30 mouse cellular contexts compared by ENCODE assay signal in genomic region chr3:97860820-97861451, GRCm38 (mm10). TPM values are rescaled to one million over a fixed set of nuclear protein-coding genes. Genes with fewer than 3 reads are reported as not detected.
DNase-seq lines count a peak whose midpoint lies in the region; ATAC-seq and TF ChIP-seq lines count a peak whose summit lies in the region.
"Had no signal": no experiment of that assay in that cellular context is flagged by ENCODE, and none has a peak within 500 bp of the region (broad histone marks: within the 10 kb centered on the region; RNA-seq: fewer than 3 reads in every experiment).

No protein-coding gene starts in this region.

- no peaks in the 10 kb centered on the region for H3K9me3 ChIP-seq in forebrain, embryonic 14.5 days (replicated peaks; ENCODE audit: control insufficient read depth, low read length)
- no peaks in the 10 kb centered on the region for H3K9me3 ChIP-seq in forebrain, embryonic 12.5 days
- H3K9me3 ChIP-seq: embryonic facial prominence, embryonic 12.5 days; hindbrain, embryonic 12.5 days; intestine, embryonic 15.5 days; limb, embryonic 12.5 days; liver, embryonic 15.5 days; midbrain, embryonic 10.5 days; midbrain, embryonic 15.5 days had no signal

- H3K4me3 ChIP-seq in forebrain, embryonic 14.5 days (ENCODE audit: low read depth, low read length) = no peak overlapping the region
- no peak overlapping the region for H3K4me3 ChIP-seq in forebrain, embryonic 12.5 days (replicated peaks)
- H3K4me3 ChIP-seq in heart, adult 2 months = no peak overlapping the region
- H3K4me3 ChIP-seq: embryonic facial prominence, embryonic 12.5 days; hindbrain, embryonic 12.5 days; intestine, embryonic 15.5 days; limb, embryonic 12.5 days; liver, embryonic 15.5 days; midbrain, embryonic 10.5 days; midbrain, embryonic 15.5 days had no signal

- TF ChIP-seq POLR2A in heart, adult 2 months (IDR thresholded peaks at IDR 0.05; ENCODE audit: insufficient read depth, low read depth, low read length) = no peak

- H3K9ac ChIP-seq in forebrain, embryonic 14.5 days (ENCODE audit: low read length) = no peak overlapping the region
- H3K9ac ChIP-seq in forebrain, embryonic 12.5 days = no peak overlapping the region
- no peak overlapping the region for H3K9ac ChIP-seq in heart, adult 2 months (ENCODE audit: low read depth, low read length)
- H3K9ac ChIP-seq: embryonic facial prominence, embryonic 12.5 days; hindbrain, embryonic 12.5 days; intestine, embryonic 15.5 days; limb, embryonic 12.5 days; liver, embryonic 15.5 days; lung, embryonic 14.5 days; midbrain, embryonic 15.5 days had no signal

- H3K4me2 ChIP-seq in forebrain, embryonic 14.5 days (ENCODE audit: low read length) = no peak overlapping the region
- no peak overlapping the region for H3K4me2 ChIP-seq in forebrain, embryonic 12.5 days
- H3K4me2 ChIP-seq: embryonic facial prominence, embryonic 12.5 days; heart, embryonic 11.5 days; hindbrain, embryonic 12.5 days; intestine, embryonic 15.5 days; limb, embryonic 12.5 days; liver, embryonic 15.5 days; lung, embryonic 14.5 days; midbrain, embryonic 15.5 days had no signal

- H3K79me2 ChIP-seq in heart, adult 2 months (replicated peaks; ENCODE audit: control insufficient read depth, insufficient read depth, low read length) = 0 out of 2 replicates have a peak, but pooled peaks cover 2% of the 10 kb centered on the region

- intact Hi-C loops in heart, adult 2 months (cut with DNase I) = no loop called here

- WGBS in forebrain, embryonic 14.5 days = 86% methylated on average over 7 of the region's 7 CpGs
- WGBS in forebrain, embryonic 12.5 days = 84% methylated on average over 7 of the region's 7 CpGs
- 78% methylated on average over 7 of the region's 7 CpGs for WGBS in heart, adult 2 months

- DNase-seq in cerebellum, postnatal 10 days = no peak
- peak; percentile 40 for DNase-seq in forebrain, embryonic 14.5 days (ENCODE audit: low spot score)
- peak; percentile 42 for DNase-seq in heart, adult 11 months
- no peak for DNase-seq in heart, adult 2 months
- no peak for DNase-seq in adrenal gland, postnatal 25 days
- DNase-seq: adrenal gland, adult 8-10 months; embryo, embryonic 11 days; gastrocnemius, postnatal 14 days; heart, postnatal 36 days; kidney, adult 2 months; kidney, postnatal 4 days; layer of hippocampus, adult 9-11 months; lung, embryonic 14.5 days; lung, postnatal 14 days; right cerebral cortex, adult 18-20 months; spleen, adult 18-20 months; thymus, postnatal 14 days had no signal

- H3K27ac ChIP-seq in forebrain, embryonic 14.5 days (ENCODE audit: low read depth, low read length) = no peak overlapping the region
- H3K27ac ChIP-seq in forebrain, embryonic 12.5 days = no peak overlapping the region
- no peak overlapping the region for H3K27ac ChIP-seq in heart, adult 2 months
- H3K27ac ChIP-seq: embryonic facial prominence, embryonic 12.5 days; hindbrain, embryonic 12.5 days; hindbrain, postnatal 0 days; intestine, embryonic 15.5 days; kidney, postnatal 0 days; limb, embryonic 12.5 days; liver, embryonic 15.5 days; midbrain, embryonic 10.5 days; midbrain, embryonic 15.5 days had no signal

- H3K36me3 ChIP-seq in forebrain, embryonic 14.5 days (ENCODE audit: control insufficient read depth, insufficient read depth, low read length) = no peaks in the 10 kb centered on the region
- H3K36me3 ChIP-seq in forebrain, embryonic 12.5 days (replicated peaks) = no peaks in the 10 kb centered on the region
- H3K36me3 ChIP-seq in heart, adult 2 months (ENCODE audit: control insufficient read depth, insufficient read depth, low read length) = peaks cover 2% of the 10 kb centered on the region
- H3K36me3 ChIP-seq: embryonic facial prominence, embryonic 12.5 days; hindbrain, embryonic 12.5 days; intestine, embryonic 15.5 days; limb, embryonic 12.5 days; liver, embryonic 15.5 days; midbrain, embryonic 10.5 days; midbrain, embryonic 15.5 days had no signal

- ATAC-seq in cerebellum, adult (ENCODE audit: insufficient number of reproducible peaks, low FRiP score, low TSS enrichment) = 0 out of 2 replicates have a peak, but pooled peaks have one; percentile 15
- ATAC-seq in forebrain, embryonic 14.5 days = no peak
- ATAC-seq in forebrain, embryonic 12.5 days (ENCODE audit: low FRiP score) = no peak
- ATAC-seq: hindbrain, postnatal 0 days; intestine, embryonic 15.5 days; midbrain, embryonic 15.5 days had no signal

- TF ChIP-seq CTCF in heart, adult 2 months (IDR thresholded peaks at IDR 0.05) = no peak

- H3K4me1 ChIP-seq in forebrain, embryonic 14.5 days (ENCODE audit: control insufficient read depth, insufficient read depth, low read length) = no peaks in the 10 kb centered on the region
- H3K4me1 ChIP-seq in forebrain, embryonic 12.5 days = no peaks in the 10 kb centered on the region
- H3K4me1 ChIP-seq in heart, adult 2 months (ENCODE audit: control insufficient read depth, insufficient read depth, low read length) = no peaks in the 10 kb centered on the region
- H3K4me1 ChIP-seq: embryonic facial prominence, embryonic 12.5 days; hindbrain, embryonic 12.5 days; intestine, embryonic 15.5 days; limb, embryonic 12.5 days; liver, embryonic 15.5 days; midbrain, embryonic 10.5 days; midbrain, embryonic 15.5 days had no signal

- H3K27me3 ChIP-seq in forebrain, embryonic 14.5 days (replicated peaks; ENCODE audit: control insufficient read depth, insufficient read depth, low read length) = no peaks in the 10 kb centered on the region
- peaks cover 8% of the 10 kb centered on the region for H3K27me3 ChIP-seq in forebrain, embryonic 12.5 days
- H3K27me3 ChIP-seq in heart, adult 2 months (ENCODE audit: control insufficient read depth, insufficient read depth, low read length) = no peaks in the 10 kb centered on the region
- H3K27me3 ChIP-seq: CH12.LX; intestine, embryonic 15.5 days; liver, embryonic 15.5 days; midbrain, embryonic 15.5 days had no signal

- TF ChIP-seq EP300 in heart, adult 2 months (IDR thresholded peaks at IDR 0.05; ENCODE audit: insufficient read depth, low read depth, low read length) = no peak

RNA-seq across cellular contexts. Expression of gene Pde4dip, which starts 27.6 kb away (rescaled TPM):
- polyA plus RNA-seq in forebrain, embryonic 14.5 days (2014; fragmentation: Nextera tagmentation; extraction: Ambion mirVana) = 50.6 and 62.8 TPM in 2 replicates
- 35.7 and 39.3 TPM in 2 replicates for polyA plus RNA-seq in forebrain, embryonic 12.5 days (2016; fragmentation: Nextera tagmentation; extraction: Ambion mirVana)
- 1,000 to 10,000 TPM; 1,629 to 1,897 TPM for total RNA-seq in heart, adult 2 months (2021)
- 1,061 and 1,297 TPM in 2 replicates for polyA plus RNA-seq in heart, adult 2 months (2012; rRNA removed)
- 21.6 and 23.6 TPM in 2 replicates for total RNA-seq in adrenal gland, postnatal 25 days (2021)

RNA-seq across cellular contexts. Expression of gene Sec22b, which starts 40.1 kb away (rescaled TPM):
- polyA plus RNA-seq in forebrain, embryonic 14.5 days (2014; fragmentation: Nextera tagmentation; extraction: Ambion mirVana) = 124 and 130 TPM in 2 replicates
- 104 and 107 TPM in 2 replicates for polyA plus RNA-seq in forebrain, embryonic 12.5 days (2016; fragmentation: Nextera tagmentation; extraction: Ambion mirVana)
- 10 to 100 TPM; 44.9 to 51.8 TPM for total RNA-seq in heart, adult 2 months (2021)
- polyA plus RNA-seq in heart, adult 2 months (2012; rRNA removed) = 17.6 and 36.3 TPM in 2 replicates
- total RNA-seq in adrenal gland, postnatal 25 days (2021) = 116 and 129 TPM in 2 replicates

Comparison
In these comparisons a context has a peak if more than half of its experiments do, and no peak if none do; other contexts are left out.
1. DNase-seq: peak in forebrain, embryonic 14.5 days (single experiment) and heart, adult 11 months (single experiment); none in cerebellum, postnatal 10 days (0 of 2), heart, adult 2 months (0 of 2) and adrenal gland, postnatal 25 days (single experiment).
2. RNA of gene Pde4dip, which starts 27.6 kb away (polyA plus RNA-seq): 1,061 to 1,297 TPM in heart, adult 2 months; 50.6 to 62.8 TPM in forebrain, embryonic 14.5 days and 35.7 to 39.3 TPM in forebrain, embryonic 12.5 days; every median in the first group is over 10 times any median in the second.